In the genomic region with DNA sequence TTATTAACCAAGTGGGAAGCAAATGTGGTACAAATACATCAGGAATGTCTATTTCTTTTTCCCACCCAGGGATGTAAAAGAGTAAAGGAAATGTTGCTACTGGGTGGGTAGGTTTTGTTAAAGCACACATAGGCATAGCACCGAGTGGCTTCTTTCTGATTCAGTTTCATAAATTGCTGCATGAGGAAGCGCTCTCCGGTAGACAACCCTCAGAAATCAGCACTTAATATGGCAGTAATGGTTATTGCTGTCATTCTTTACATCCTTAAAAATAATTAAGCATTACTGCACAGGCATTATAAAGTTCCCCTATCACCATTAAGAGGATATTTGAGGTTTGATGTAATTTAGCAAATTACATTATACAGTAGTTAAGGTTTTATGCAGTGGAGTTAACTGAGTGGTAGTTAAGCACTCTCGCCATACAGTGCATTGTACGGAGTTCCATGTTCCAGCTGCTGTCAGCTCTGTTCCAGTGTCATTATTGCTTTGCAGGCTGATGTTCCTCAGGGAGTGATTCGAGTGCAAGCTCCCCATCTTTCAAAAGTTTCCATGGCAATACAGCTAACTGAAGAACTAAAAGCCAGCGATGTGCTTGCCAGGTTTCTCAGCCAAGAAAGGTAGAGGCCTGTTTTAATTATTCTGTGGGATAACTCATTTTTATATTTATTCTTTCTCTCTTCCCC, we compare ENCODE assay signal across 20 mouse cellular contexts.
DNase-seq lines count a peak whose midpoint lies in the region; ATAC-seq lines count a peak whose summit lies in the region.
"Had no signal": no experiment of that assay in that cellular context is flagged by ENCODE, and none has a peak within 500 bp of the region (broad histone marks: within the 10 kb centered on the region; RNA-seq: fewer than 3 reads in every experiment).

No protein-coding gene starts in this region.

- H3K27ac ChIP-seq in forebrain, embryonic 12.5 days: no peak overlapping the region
- H3K27ac ChIP-seq in forebrain, embryonic 10.5 days: no peak overlapping the region
- H3K27ac ChIP-seq in hindbrain, embryonic 14.5 days: no peak overlapping the region
- 0 out of 2 replicates have a peak overlapping the region, but pooled peaks have one; percentile 22 for H3K27ac ChIP-seq in midbrain, embryonic 16.5 days (ENCODE audit: low read length)
- no peak overlapping the region for H3K27ac ChIP-seq in kidney, embryonic 14.5 days (ENCODE audit: low read depth, low read length)
- H3K27ac ChIP-seq: embryonic facial prominence, embryonic 12.5 days; liver, embryonic 14.5 days had no signal

- H3K27me3 ChIP-seq in forebrain, embryonic 12.5 days: no peaks in the 10 kb centered on the region
- no peaks in the 10 kb centered on the region for H3K27me3 ChIP-seq in forebrain, embryonic 10.5 days (ENCODE audit: poor library complexity, severe bottlenecking)
- no peaks in the 10 kb centered on the region for H3K27me3 ChIP-seq in hindbrain, embryonic 14.5 days (ENCODE audit: control insufficient read depth, insufficient read depth, low read length)
- no peaks in the 10 kb centered on the region for H3K27me3 ChIP-seq in midbrain, embryonic 16.5 days (ENCODE audit: control insufficient read depth, insufficient read depth, low read depth, low read length)
- H3K27me3 ChIP-seq in kidney, embryonic 14.5 days (ENCODE audit: control insufficient read depth, insufficient read depth, low read length): no peaks in the 10 kb centered on the region
- H3K27me3 ChIP-seq: embryonic facial prominence, embryonic 12.5 days; heart, embryonic 12.5 days had no signal

- no peaks in the 10 kb centered on the region for H3K36me3 ChIP-seq in forebrain, embryonic 12.5 days (replicated peaks)
- H3K36me3 ChIP-seq in forebrain, embryonic 10.5 days (replicated peaks): no peaks in the 10 kb centered on the region
- H3K36me3 ChIP-seq in hindbrain, embryonic 14.5 days (replicated peaks; ENCODE audit: control insufficient read depth, insufficient read depth): no peaks in the 10 kb centered on the region
- H3K36me3 ChIP-seq in midbrain, embryonic 16.5 days (ENCODE audit: control insufficient read depth, insufficient read depth, low read length): no peaks in the 10 kb centered on the region
- no peaks in the 10 kb centered on the region for H3K36me3 ChIP-seq in kidney, embryonic 14.5 days (ENCODE audit: control insufficient read depth, insufficient read depth, low read length)
- H3K36me3 ChIP-seq: embryonic facial prominence, embryonic 12.5 days had no signal

- H3K4me2 ChIP-seq in forebrain, embryonic 12.5 days: no peak overlapping the region
- H3K4me2 ChIP-seq in hindbrain, embryonic 14.5 days (replicated peaks): no peak overlapping the region
- no peak overlapping the region for H3K4me2 ChIP-seq in midbrain, embryonic 16.5 days (ENCODE audit: low read length)
- no peak overlapping the region for H3K4me2 ChIP-seq in kidney, embryonic 14.5 days (replicated peaks; ENCODE audit: low read depth, low read length)
- H3K4me2 ChIP-seq: embryonic facial prominence, embryonic 12.5 days; heart, embryonic 12.5 days had no signal

- DNase-seq in forebrain, embryonic 10.5 days (ENCODE audit: extremely low spot score, low spot score): no peak
- peak; percentile 65 for DNase-seq in brain, adult 2 months (ENCODE audit: low read depth, low spot score)
- peak; percentile 59 for DNase-seq in hindbrain, embryonic 14.5 days (ENCODE audit: low spot score)
- DNase-seq in adrenal gland, postnatal 25 days: no peak
- DNase-seq in thymus, postnatal 10 days (ENCODE audit: low spot score in 2 of 2): no peak
- DNase-seq: cerebellum, adult 11-12 months; gastrocnemius, postnatal 36 days; heart, postnatal 36 days; kidney, adult 11 months; kidney, postnatal 36 days; layer of hippocampus, postnatal 36 days; thymus, postnatal 14 days had no signal

- 60% methylated on average over 7 of the region's 7 CpGs for WGBS in forebrain, embryonic 12.5 days
- WGBS in forebrain, embryonic 10.5 days: 86% methylated on average over 7 of the region's 7 CpGs
- WGBS in hindbrain, embryonic 14.5 days: 41% methylated on average over 7 of the region's 7 CpGs
- 40% methylated on average over 7 of the region's 7 CpGs for WGBS in midbrain, embryonic 16.5 days
- 70% methylated on average over 7 of the region's 7 CpGs for WGBS in kidney, embryonic 14.5 days

- H3K4me3 ChIP-seq in forebrain, embryonic 12.5 days (replicated peaks): no peak overlapping the region
- no peak overlapping the region for H3K4me3 ChIP-seq in forebrain, embryonic 10.5 days
- H3K4me3 ChIP-seq in hindbrain, embryonic 14.5 days (replicated peaks; ENCODE audit: low read length): no peak overlapping the region
- no peak overlapping the region for H3K4me3 ChIP-seq in midbrain, embryonic 16.5 days (ENCODE audit: low read depth, low read length)
- no peak overlapping the region for H3K4me3 ChIP-seq in kidney, embryonic 14.5 days (ENCODE audit: low read length)
- H3K4me3 ChIP-seq: embryonic facial prominence, embryonic 12.5 days; heart, embryonic 12.5 days had no signal

- H3K4me1 ChIP-seq in forebrain, embryonic 12.5 days: peaks cover 6% of the 10 kb centered on the region; the same call in 1 of the 2 replicates
- H3K4me1 ChIP-seq in forebrain, embryonic 10.5 days: peaks cover 4% of the 10 kb centered on the region; the same call in 1 of the 2 replicates
- peaks cover 14% of the 10 kb centered on the region for H3K4me1 ChIP-seq in hindbrain, embryonic 14.5 days (replicated peaks; ENCODE audit: control insufficient read depth, insufficient read depth, low read length)
- H3K4me1 ChIP-seq in midbrain, embryonic 16.5 days (ENCODE audit: control insufficient read depth, insufficient read depth, low read length): peaks cover 12% of the 10 kb centered on the region
- no peaks in the 10 kb centered on the region for H3K4me1 ChIP-seq in kidney, embryonic 14.5 days (ENCODE audit: control insufficient read depth, insufficient read depth, low read length)
- H3K4me1 ChIP-seq: embryonic facial prominence, embryonic 12.5 days; heart, embryonic 12.5 days had no signal

- ATAC-seq in forebrain, embryonic 12.5 days (ENCODE audit: low FRiP score): peak; percentile 44; the same call in 1 of the 2 replicates
- peak; percentile 89 for ATAC-seq in hindbrain, embryonic 14.5 days (ENCODE audit: low FRiP score)
- ATAC-seq in midbrain, embryonic 16.5 days: peak; percentile 92
- ATAC-seq in kidney, embryonic 14.5 days (ENCODE audit: low FRiP score, low TSS enrichment): no peak
- ATAC-seq: activated CD4-positive, CD25-positive, alpha-beta regulatory T cell, adult 4 months; lung, postnatal 0 days had no signal

- no peaks in the 10 kb centered on the region for H3K9me3 ChIP-seq in forebrain, embryonic 12.5 days
- no peaks in the 10 kb centered on the region for H3K9me3 ChIP-seq in forebrain, embryonic 10.5 days
- no peaks in the 10 kb centered on the region for H3K9me3 ChIP-seq in hindbrain, embryonic 14.5 days (ENCODE audit: control insufficient read depth, low read length)
- no peaks in the 10 kb centered on the region for H3K9me3 ChIP-seq in midbrain, embryonic 16.5 days (replicated peaks; ENCODE audit: control insufficient read depth, low read length, poor library complexity, severe bottlenecking)
- H3K9me3 ChIP-seq in kidney, embryonic 14.5 days (ENCODE audit: control insufficient read depth, low read length): no peaks in the 10 kb centered on the region
- H3K9me3 ChIP-seq: embryonic facial prominence, embryonic 12.5 days; heart, embryonic 12.5 days had no signal

- H3K9ac ChIP-seq in forebrain, embryonic 12.5 days: no peak overlapping the region
- no peak overlapping the region for H3K9ac ChIP-seq in hindbrain, embryonic 14.5 days
- H3K9ac ChIP-seq in midbrain, embryonic 16.5 days (ENCODE audit: low read depth, low read length): no peak overlapping the region
- H3K9ac ChIP-seq in kidney, embryonic 14.5 days (ENCODE audit: low read depth, low read length): no peak overlapping the region
- H3K9ac ChIP-seq: embryonic facial prominence, embryonic 12.5 days; heart, embryonic 12.5 days; liver, embryonic 14.5 days had no signal

Comparison
In these comparisons a context has a peak if more than half of its experiments do, and no peak if none do; other contexts are left out.
1. DNase-seq: peak in brain, adult 2 months (single experiment) and hindbrain, embryonic 14.5 days (single experiment); none in forebrain, embryonic 10.5 days (single experiment), adrenal gland, postnatal 25 days (single experiment) and thymus, postnatal 10 days (0 of 2).